Mouse (Mus musculus): ENCODE data around the gene Gjb2. TPM values are rescaled to one million over a fixed set of nuclear protein-coding genes. Genes with fewer than 3 reads are reported as not detected.

Gjb2 gene
- 21.8 and 23.6 TPM in 2 replicates for polyA plus RNA-seq (2012; rRNA removed)

DNA sequence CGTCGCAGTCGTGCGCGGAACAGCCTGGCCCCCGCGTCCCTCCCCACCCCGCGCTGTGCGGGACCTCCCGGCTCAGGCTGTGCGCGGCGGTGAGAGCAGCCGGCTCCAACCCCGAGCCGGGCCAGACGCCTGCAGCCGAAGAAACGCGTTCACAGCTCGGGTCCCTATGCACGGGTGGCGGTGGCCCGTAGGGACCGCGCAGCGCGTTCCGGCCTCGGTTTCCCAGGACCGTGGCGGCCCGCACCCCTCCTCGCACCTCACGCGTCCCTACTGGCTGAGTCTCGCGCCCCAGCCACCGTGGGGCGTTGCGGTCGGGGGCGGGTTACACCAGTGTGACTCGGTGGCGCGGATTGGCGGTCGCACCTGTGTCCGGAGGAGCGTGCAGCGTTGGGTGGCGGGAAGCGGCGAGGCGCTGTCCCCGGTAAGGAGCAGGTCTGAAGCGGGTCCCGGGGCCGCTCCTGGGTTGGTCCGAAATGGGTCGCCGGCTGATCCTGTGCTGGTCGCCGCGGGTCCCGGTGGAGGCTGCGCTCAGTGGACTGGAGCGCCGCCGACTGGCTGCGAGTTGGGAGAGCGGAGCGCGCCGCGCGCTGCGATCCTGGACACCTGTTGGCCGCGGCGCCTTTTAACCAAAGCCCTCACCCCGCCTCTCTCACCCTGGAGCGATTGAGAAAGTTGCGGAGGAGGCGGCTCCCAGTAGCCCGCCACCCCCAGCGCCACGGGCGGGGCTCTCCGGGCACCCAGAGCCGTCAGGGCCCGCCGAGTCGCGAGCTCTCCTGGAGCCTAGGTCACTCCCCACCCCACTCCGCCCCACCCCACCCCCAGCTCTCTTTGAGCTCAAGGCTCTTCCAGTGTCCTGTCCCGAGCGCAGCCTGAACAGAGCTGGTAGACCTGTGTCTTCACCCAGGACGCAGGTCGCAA, at the start of gene Gjb2:
Gene Gjb2, minus strand, starts transcription at position 597 of the 918 bp plus-strand sequence.

GRCm38 (mm10) chr14:57133161-57133661, 28.7 kb upstream of the Gjb2 start, which contains the start of gene Gjb6:
Gjb6 (minus strand) TSS chr14:57133611.

GRCm38 (mm10) chr14:57115823-57116544, 11.5 kb upstream of the Gjb2 start, which contains the start of gene Gm4491:
Gm4491 (minus strand) TSS chr14:57115883.

GRCm38 (mm10) chr14:57057563-57058321, 46.8 kb downstream of the Gjb2 start, which contains the start of gene Gja3:
Gja3 (minus strand) TSS chr14:57058100.

Other genes starting within 250 kb of the Gjb2 start
- gene Zmym2, start 218.0 kb downstream of the Gjb2 start, polyA plus RNA-seq (2012; rRNA removed): 7.2 TPM in 2 replicates
- not detected in 2 replicates for gene Gja3, start 46.6 kb downstream of the Gjb2 start, polyA plus RNA-seq (2012; rRNA removed)
- not detected in 2 replicates for gene Gm4491, start 11.2 kb upstream of the Gjb2 start, polyA plus RNA-seq (2012; rRNA removed)
- not detected in 2 replicates for gene Gjb6, start 28.9 kb upstream of the Gjb2 start, polyA plus RNA-seq (2012; rRNA removed)